Mouse (Mus musculus): ENCODE results near the gene Hat1.

GRCm38 (mm10) chr2:71388951-71389763, at the start of gene Hat1:
- TF ChIP-seq CTCF (IDR thresholded peaks at IDR 0.05; ENCODE audit: low read depth): no peak
- TF ChIP-seq EP300 (optimal IDR thresholded peaks at IDR 0.05): no peak
